Mouse (Mus musculus): ENCODE data around the gene Chmp1a.
"Not testable (repeated sequence)": the region's sequence is repeated elsewhere in the genome, so short reads cannot be mapped to it uniquely, and the experiment has no call there.

The Chmp1a gene

GRCm38 (mm10) chr8:123212321-123213117 lies at the start of gene Chmp1a, which contains the start of gene Spata33:
Gene Chmp1a (minus strand): TSS chr8:123212763.
Gene Spata33 (plus strand): TSS chr8:123212832.
- peak; percentile 95 for DNase-seq (ENCODE audit: low read depth, low spot score)

GRCm38 (mm10) chr8:123257593-123257992 lies 45.0 kb upstream of the Chmp1a start:
- DNase-seq (ENCODE audit: low read depth, low spot score) = not testable (repeated sequence)

DNA sequence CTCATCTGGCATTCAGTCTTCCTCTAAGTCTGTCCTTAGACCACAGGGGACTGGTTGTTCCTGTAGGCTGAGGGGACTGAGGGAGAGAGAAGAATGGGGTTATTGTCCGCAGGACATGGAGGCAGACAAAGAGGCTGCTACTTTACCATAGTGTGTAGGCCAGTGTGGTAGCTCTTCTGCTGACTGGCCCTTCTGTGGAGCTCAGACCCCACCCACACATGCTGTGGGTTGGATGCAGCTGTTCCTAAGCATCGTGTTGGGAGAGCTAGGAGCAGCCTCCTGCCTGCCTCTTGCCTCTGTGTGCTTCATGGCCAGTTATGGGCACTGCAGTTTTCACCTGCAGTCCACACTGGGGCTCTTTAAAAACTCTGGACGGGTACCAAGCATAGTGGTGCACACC lies 44.6 kb upstream of the Chmp1a start:
- no peak for DNase-seq (ENCODE audit: low read depth, low spot score)

DNA sequence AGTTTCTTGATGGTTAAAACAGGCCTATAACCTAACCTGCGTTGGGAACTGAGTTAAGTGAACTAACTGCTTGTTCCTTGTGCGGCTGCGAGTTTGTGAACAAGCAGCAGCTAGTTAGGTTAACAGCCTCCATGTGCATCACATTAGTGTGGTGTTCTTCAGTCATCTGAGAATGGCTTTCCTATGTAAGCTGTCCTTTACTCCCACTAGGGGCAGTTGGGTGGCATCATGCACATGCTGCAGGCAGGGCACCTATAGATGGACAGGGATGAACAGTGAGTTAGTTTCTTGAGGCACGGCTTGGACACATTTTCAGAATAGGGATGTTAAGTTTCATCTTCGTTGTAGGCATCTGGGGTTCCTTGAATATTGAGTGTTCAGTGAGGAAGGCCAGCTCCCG lies 42.6 kb upstream of the Chmp1a start:
- DNase-seq (ENCODE audit: low read depth, low spot score) = no peak

DNA sequence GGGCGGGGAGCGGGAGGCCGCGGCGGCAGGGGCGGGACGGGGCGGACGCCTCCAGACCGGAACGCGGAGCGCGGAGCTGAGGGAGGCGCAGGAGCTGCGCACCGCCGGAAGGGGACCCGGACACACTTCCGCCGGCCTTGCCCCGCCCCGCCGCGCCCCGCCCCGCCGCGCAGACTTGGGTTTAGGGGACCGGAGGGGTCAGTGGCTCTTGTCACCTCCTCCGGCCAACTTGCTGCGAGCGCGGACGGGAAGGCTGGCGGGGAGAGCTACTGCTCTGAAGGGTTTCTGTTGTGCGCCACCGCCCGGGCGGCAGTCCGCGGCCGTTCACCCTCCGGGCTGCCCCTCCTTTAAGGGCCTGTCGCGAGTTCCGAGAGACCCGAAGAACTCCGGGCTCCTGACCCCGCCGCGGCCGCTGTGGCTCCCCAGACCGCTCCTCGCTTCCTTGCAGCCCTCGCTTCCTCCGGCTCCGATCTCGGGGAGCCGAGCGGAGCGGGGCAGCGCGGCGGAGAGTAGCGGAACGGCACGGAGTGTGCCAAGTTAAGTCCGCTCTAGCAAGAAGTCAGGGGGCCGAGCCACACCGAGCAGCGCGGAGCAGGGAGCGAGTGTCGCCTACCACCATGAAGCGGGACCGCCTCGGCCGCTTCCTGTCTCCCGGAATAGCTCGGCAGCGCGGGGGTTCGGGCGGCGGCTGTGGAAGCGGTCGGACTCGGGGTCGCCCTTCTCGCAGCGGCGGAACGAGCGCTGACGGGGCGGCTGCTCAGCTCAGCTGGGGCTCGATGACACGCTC lies 41.7 kb upstream of the Chmp1a start, which contains the start of the genes Zfp276 and Vps9d1:
TSS of gene Zfp276 (plus strand) at position 97 of the 787 bp plus-strand sequence.
TSS of gene Vps9d1 (minus strand) at position 250 of the 787 bp plus-strand sequence.
- peak; percentile 90 for DNase-seq (ENCODE audit: low read depth, low spot score)

GRCm38 (mm10) chr8:123253451-123254098 lies 41.0 kb upstream of the Chmp1a start:
- no peak for DNase-seq (ENCODE audit: low read depth, low spot score)

- DNase-seq (ENCODE audit: low read depth, low spot score) = no peak
Observed at GRCm38 (mm10) chr8:123252925-123253324, 40.4 kb upstream of the Chmp1a start.

DNA sequence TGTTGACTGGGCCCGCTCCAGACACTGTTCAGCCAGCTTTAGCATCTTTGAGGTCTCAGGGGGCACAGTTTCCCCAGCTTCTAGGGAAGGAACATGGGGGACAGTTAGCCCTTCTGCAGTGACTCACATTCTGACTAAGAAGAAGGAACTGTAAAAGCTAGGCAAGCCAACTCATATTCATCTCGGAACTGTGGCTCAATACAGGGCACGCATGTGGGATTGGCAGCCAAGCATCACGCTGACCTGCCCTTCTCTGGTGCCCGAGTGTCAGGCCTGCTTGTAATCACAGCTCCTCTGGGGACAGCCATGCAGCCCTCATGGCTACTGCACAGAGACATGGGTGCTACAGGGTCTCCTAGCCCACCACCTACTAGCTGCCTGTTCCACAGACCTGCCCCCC lies 38.4 kb upstream of the Chmp1a start:
- DNase-seq (ENCODE audit: low read depth, low spot score) = no peak

DNA sequence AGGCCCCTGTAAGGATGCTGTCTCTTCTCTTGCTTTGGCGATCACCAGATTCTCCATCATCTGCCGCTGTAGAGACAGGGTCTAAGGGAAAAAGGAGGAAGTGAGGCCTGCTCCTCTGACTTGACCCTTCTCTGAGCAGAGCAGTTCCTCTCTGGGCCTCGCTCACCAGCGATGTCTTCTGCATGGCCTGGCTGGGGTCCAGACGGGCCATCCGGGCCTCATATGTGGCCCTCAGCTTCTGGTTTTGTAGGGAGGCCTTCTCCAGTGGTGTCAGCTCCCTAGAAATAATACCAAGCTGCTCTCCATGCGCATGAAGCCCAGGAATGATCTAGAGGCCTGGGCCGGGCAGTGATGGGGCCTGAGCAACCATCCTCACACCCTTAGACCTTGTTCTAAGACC lies 36.0 kb upstream of the Chmp1a start:
- DNase-seq (ENCODE audit: low read depth, low spot score) = no peak

- no peak for DNase-seq (ENCODE audit: low read depth, low spot score)
Observed at GRCm38 (mm10) chr8:123247748-123248147, 35.2 kb upstream of the Chmp1a start.

- DNase-seq (ENCODE audit: low read depth, low spot score) = no peak
Observed at GRCm38 (mm10) chr8:123245543-123245942, 33.0 kb upstream of the Chmp1a start.

- no peak for DNase-seq (ENCODE audit: low read depth, low spot score)
Observed at GRCm38 (mm10) chr8:123244382-123244781, 31.8 kb upstream of the Chmp1a start.

GRCm38 (mm10) chr8:123243053-123243452 lies 30.5 kb upstream of the Chmp1a start:
- no peak for DNase-seq (ENCODE audit: low read depth, low spot score)

- DNase-seq (ENCODE audit: low read depth, low spot score) = no peak
Observed at GRCm38 (mm10) chr8:123242107-123242923, 29.8 kb upstream of the Chmp1a start.

- no peak for DNase-seq (ENCODE audit: low read depth, low spot score)
Observed at GRCm38 (mm10) chr8:123239398-123239797, 26.8 kb upstream of the Chmp1a start.

DNA sequence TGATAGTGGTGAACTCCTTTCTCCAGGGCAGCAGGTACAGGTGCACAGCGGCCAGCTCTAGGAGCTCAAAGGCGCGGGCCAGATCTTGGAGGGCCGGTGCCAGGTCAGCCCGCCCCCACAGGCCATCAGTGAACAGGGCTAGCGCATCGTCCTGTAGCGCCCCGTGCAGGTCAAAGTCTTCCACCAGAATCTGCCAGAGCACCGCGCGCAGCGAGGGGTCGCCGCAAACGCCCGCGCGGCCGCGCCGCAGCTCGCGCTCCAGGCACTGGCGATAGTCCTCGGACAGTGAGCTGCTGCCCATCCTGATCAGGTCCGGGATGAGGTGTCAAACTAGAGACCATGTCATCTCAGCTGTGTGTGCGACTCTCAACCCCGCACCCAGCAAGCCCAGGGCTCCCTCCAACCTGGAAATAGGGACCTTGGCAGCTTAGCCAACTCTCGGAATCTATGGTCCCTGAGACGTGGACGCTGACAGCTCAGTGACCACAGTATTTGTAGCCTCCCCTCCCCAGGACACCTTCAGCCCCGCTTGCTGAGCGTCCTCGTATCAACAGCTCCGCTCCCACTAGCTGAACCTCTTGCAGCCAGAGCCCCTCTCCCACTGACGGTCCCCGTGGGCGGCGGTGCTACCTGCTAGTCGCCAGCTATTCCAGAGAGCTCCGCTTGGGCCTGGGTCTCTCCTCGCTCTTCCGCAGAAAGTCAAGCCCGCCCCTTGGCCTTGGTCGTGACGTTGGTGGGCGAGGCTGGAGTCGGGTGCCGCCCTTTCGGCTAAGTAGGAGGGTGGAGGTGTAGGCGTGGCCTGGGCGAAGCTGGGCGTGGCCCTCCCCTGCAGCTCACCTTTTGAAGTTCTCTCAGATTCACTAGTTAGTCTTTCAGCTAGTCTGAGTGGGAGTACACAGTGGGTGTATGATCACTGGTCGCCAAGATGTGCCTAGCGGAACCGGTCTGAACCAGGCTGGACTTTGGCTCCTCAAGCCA lies 23.2 kb upstream of the Chmp1a start, which contains the start of gene Spata2l:
TSS of gene Spata2l (minus strand) at position 714 of the 978 bp plus-strand sequence.
- peak; percentile 98 for DNase-seq (ENCODE audit: low read depth, low spot score)

GRCm38 (mm10) chr8:123234918-123235519 lies 22.5 kb upstream of the Chmp1a start:
- DNase-seq (ENCODE audit: low read depth, low spot score) = peak; percentile 60

DNA sequence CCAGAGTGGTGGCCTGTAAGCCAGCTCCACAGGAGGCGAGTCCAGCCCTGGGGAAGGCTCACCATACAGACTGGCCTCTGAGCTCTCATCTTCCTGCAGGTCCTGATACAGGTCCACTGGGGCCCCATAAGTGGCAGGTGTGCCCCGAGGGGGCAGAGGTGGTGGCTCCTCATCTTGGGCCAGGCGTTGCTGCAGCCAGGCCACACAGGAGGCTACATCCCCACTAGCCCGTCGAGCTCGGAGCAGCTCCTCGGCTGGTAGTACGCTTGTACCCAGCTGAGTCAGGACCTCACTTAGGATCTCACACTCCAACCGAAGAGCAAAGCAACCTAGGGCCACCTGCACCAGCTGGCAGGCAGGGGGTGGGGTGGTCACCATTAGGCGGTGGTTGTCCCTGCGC lies 21.2 kb upstream of the Chmp1a start:
- no peak for DNase-seq (ENCODE audit: low read depth, low spot score)

GRCm38 (mm10) chr8:123233300-123233699 lies 20.7 kb upstream of the Chmp1a start:
- DNase-seq (ENCODE audit: low read depth, low spot score) = no peak

Measured in CD4-positive, CD25-positive, alpha-beta regulatory T cell, adult 2 months (primary cell).